Mouse (Mus musculus) MEL (cell line): ENCODE measurements at regions not wholly inside any gene's neighbourhood (a gene's known extent, or its start where the extent isn't known, plus 50 kb on each side); places are given as distances from the start of the nearest gene placed in this dataset.

ENCODE experiments used
- CHD1 ChIP-seq: IDR thresholded peaks from 2 replicates; pipeline ENCODE4 v1.6.1; 2012; ENCODE audit warnings: low read depth, mild to moderate bottlenecking, inconsistent platforms, low read length, improper control_type of control experiment
- CTCF ChIP-seq, 3 experiments: IDR thresholded peaks in 2 of 3; conservative IDR thresholded peaks in 1 of 3; 2 replicates each; pipeline ENCODE4 v1.5.1; 2011 to 2012; ENCODE audit warnings: low read length in 3 of 3, low read depth in 2 of 3, mild to moderate bottlenecking in 2 of 3, improper control_type of control experiment in 1 of 3, inconsistent platforms in 1 of 3, mixed read lengths in 1 of 3, moderate library complexity in 1 of 3; ENCODE audit not compliant: control insufficient read depth in 1 of 3, insufficient read depth in 1 of 3, poor library complexity in 1 of 3, severe bottlenecking in 1 of 3
- EP300 ChIP-seq, 2 experiments: IDR thresholded peaks; 2 replicates each; pipeline ENCODE4 v1.6.1; 2011; ENCODE audit warnings: improper control_type of control experiment in 2 of 2, low read length in 2 of 2, low read depth in 1 of 2, mild to moderate bottlenecking in 1 of 2
- MEF2A ChIP-seq: IDR thresholded peaks from 2 replicates; pipeline ENCODE4 v1.6.1; 2014; ENCODE audit warnings: low read depth, mild to moderate bottlenecking, inconsistent platforms, low read length, improper control_type of control experiment; ENCODE audit not compliant: poor library complexity, insufficient replicate concordance, severe bottlenecking; ENCODE audit errors: extremely low read depth
- NELFE ChIP-seq: IDR thresholded peaks from 2 replicates; pipeline ENCODE4 v1.6.1; 2011; ENCODE audit warnings: low read depth, low read length, improper control_type of control experiment
- NRF1 ChIP-seq: IDR thresholded peaks from 2 replicates; pipeline ENCODE4 v1.6.1; 2014; ENCODE audit warnings: low read depth, mild to moderate bottlenecking, inconsistent platforms, low read length, improper control_type of control experiment, moderate library complexity; ENCODE audit not compliant: poor library complexity, insufficient read depth, severe bottlenecking
- POLR2AphosphoS2 ChIP-seq: IDR thresholded peaks from 2 replicates; pipeline ENCODE4 v1.6.1; 2011; ENCODE audit warnings: low read length, improper control_type of control experiment
- SMC3 ChIP-seq: IDR thresholded peaks from 2 replicates; pipeline ENCODE4 v1.6.1; 2011; ENCODE audit warnings: low read depth, low read length, improper control_type of control experiment
- TCF12 ChIP-seq: IDR thresholded peaks from 2 replicates; pipeline ENCODE4 v1.6.1; 2014; ENCODE audit warnings: low read depth, mild to moderate bottlenecking, inconsistent platforms, low read length, improper control_type of control experiment, moderate library complexity
- ZMIZ1 ChIP-seq: IDR thresholded peaks from 2 replicates; pipeline ENCODE4 v1.6.1; 2012; ENCODE audit warnings: low read depth, mild to moderate bottlenecking, inconsistent platforms, low read length, improper control_type of control experiment, moderate library complexity

DNA sequence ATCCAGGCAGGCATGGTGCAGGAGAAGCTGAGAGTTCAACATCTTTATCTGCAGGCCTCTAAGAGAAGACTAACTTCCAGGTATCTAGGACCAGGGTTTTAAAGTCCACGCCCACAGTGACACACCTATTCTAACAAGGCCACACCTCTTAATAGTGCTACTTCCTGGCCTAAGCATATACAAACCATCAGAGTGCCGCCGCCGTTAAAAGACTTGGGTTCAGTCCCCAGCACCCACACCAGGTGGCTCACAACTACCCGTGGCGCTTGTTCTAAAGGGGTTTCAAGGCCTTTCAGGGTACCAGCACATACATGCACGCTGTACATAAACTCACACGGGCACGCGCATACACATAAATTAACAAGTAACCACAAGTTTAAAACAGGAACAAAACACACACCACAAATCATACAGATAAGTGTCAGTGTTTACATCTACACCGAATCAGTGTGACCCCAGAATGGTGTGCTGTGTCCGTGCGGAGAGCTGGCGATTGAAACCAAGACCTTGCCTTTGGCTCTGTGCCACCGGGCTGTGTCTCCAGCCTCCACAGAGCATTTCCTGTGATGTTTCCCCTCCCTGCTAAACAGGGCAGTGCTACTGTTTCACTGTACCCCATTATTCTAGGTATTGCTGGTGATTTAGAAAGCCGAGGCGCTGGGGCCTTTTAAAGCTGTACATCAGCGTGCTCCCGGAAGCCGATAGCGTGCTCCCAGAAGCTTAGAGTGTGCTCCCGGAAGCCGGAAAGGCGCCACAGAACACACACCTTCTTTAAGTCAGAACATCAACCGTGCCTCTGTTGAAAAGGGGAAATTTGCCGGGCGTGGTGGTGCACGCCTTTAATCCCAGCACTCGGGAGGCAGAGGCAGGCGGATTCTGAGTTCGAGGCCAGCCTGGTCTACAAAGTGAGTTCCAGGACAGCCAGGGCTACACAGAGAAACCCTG, 80.0 kb upstream of the Rap1b start:
- TF ChIP-seq CHD1, result no peak
- no peak for TF ChIP-seq MEF2A
- TF ChIP-seq SMC3, result no peak
- no peak for TF ChIP-seq EP300 (IDR thresholded peaks at IDR 0.05; ENCODE audit: low read depth in 1 of 2, low read length in 2 of 2)
- no peak for TF ChIP-seq CTCF (IDR thresholded peaks at IDR 0.05 in 2 of 3, conservative IDR thresholded peaks at IDR 0.05 in 1 of 3; ENCODE audit: control insufficient read depth in 1 of 3, insufficient read depth in 1 of 3, low read depth in 2 of 3, low read length in 3 of 3, poor library complexity in 1 of 3, severe bottlenecking in 1 of 3)
- no peak for TF ChIP-seq NRF1
- TF ChIP-seq TCF12, result no peak
- TF ChIP-seq ZMIZ1, result no peak
- TF ChIP-seq POLR2AphosphoS2, result no peak
- TF ChIP-seq NELFE, result no peak
